Mouse (Mus musculus): ENCODE measurements around the gene Taf13.
A peak's percentile ranks its signal among the peaks of the same experiment; 100 is the strongest.
"Not testable (repeated sequence)": the region's sequence is repeated elsewhere in the genome, so short reads cannot be mapped to it uniquely, and the experiment has no call there.

Taf13 gene

DNA sequence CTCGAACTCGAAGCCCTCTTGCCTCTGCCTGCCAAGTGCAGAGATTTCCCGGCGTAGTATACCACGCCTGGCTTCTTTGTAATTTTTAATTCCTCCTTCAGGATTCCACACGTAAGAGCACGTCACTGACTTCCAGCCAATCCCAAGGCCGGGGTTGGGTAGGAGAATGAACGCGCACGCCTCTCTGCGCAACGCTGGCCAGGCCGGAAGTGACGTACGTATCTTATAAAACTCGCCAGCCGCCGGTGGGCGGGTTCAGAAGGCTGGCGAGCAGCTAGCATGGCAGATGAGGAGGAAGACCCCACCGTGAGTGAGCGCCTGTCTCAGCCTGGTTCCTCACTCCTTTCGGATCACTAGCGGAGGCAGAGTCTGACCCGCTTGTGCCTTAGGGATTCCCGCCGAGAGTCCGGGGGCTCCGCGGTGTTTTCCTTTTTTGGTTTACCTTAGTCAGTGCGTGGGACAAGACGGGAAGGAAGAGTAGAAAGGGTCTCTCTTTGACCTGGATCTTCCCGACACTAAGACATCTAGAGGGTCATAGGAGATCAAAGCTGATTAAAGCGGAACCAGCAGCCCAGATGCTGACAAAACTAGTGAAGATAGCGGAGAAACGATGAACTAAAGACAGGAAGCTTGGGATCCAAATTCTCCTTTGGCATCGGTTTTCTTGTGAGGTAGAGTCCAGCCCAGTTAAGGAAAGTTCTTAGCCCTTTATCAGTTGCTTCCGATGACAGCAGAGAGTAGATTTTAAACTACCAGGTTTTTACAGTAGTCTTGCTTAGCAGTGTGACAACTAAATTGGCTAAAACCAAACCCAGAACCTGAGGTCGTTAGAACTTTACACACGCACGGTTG lies at the start of gene Taf13:
TSS of gene Taf13 (plus strand) at position 256 of the 852 bp plus-strand sequence.
- peak; percentile 92 for DNase-seq (ENCODE audit: low read depth, low spot score)

DNA sequence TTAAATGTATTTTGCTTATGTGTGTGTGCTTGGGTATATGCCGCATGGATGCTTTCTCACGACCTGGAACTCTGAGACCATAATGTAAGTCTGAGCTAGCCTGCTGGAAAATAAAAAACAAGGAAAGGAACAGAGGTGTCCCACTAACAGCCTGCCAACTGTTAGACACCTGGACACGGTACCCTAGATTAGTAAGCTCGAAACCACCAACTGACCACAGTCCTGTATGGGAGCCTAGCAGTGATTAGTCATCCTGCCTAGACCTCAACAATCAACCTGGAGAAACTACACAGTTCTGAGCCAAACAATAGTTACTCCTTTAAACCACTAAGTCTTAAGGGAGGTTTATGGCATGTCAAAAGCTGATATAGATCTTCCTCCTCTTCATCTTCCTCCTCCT lies 48.1 kb upstream of the Taf13 start:
- DNase-seq (ENCODE audit: low read depth, low spot score), result no peak

DNA sequence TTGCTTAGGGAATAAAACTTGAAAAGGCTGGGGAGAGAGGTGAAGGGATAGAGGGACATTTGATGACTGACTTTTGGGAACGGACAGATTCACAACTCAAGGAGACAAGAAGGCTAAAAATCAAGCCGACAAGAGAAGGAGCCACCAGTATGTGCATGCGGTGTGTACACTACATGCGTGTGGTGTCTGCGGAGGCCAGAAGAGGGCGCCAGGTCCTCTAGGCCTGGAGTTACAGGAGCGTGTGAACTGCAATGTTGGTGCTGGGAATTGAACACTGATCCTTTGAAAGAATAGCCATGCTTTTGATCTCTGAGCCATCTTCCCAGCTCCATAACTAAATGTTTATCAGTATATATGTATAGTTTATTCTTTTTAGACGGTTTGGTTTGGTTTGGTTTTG lies 43.0 kb upstream of the Taf13 start:
- no peak for DNase-seq (ENCODE audit: low read depth, low spot score)

DNA sequence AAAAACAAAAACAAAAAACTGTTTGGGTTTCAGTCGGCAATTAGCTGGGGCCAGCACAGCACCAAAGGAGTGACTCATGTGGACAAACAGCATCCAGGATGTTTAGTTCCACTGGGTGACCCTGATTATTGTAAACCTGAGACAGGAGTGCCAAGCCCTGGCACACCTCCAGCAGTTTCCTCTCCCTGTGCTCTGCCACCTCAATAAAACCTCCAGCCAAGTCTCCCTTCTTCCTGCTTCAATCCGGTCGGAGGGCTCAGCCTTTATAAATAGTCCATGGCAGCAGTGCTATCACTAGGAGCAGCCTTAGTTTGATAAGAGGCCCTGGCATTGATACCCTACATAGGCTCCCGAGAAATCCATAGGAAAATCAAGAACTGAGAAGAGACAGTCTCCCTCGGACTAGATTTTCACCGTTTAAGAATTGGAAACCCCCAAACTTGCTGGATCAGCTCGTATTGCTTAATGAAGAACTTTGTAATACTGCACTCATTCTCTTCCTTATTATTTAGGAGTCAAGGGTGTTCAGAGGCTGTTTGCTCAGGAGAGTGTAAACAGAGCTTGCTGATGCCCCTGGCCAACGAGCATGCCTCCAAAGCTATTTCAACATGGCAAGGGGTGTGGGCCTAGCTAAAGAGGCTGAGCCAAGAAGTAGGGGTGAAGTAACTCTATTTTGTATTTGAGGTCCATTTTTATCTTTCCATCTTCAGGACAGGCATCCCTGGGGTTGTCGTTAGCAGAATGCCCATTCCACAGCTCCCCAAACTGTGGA lies 38.2 kb upstream of the Taf13 start:
- DNase-seq (ENCODE audit: low read depth, low spot score), result no peak

DNA sequence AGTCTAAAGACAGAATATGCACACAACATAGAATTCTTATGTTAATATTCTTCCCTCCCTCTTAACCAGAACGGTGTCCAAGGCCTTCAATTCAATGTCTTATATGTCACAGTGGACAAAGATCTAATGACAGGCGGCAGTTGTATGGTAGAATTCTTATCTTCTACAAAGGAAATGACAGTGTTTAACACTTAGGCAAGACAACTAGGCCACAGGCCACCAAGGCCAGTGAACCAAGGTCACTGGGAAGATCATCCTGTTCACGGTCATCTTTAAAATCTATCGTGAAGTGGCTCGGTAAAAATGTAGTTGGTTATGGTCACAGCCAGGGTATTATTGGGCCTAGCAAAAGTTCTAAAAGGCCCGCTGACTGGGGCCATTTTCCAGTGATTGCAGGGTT lies 37.5 kb upstream of the Taf13 start, which contains the start of gene 1700013F07Rik:
TSS of gene 1700013F07Rik (plus strand) at position 200 of the 400 bp plus-strand sequence.
- DNase-seq (ENCODE audit: low read depth, low spot score), result no peak

DNA sequence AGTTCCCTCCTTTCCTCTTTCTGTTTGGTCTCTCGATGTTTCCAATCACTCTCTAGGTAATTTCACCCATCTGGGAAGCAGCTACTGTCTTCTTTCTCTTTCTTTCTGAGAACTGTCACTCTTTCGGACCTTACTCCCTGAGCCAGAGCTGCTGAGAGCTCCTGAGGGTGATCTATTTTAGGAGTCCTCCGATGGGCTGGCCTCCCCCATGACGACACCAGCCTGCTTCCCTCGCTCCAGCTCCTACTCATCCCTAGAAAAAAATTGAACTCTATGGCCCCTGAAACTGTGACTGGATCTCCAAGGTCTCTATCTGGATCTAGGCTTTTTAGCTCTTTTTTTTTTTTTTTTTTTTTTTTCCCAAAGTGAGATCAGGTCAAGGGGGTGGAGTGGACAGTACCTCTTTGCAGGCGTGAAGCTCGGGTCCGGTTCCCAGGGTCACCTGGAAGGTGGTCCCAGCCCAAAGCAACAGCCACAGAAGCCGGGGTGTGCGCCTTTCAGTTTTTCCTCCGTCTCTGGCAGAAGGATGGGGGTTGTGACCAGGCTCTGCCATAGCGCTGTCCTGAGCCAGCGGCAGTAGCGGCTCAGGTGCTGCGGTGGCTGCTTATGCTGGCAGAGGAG lies 35.5 kb upstream of the Taf13 start:
- no peak for DNase-seq (ENCODE audit: low read depth, low spot score)

DNA sequence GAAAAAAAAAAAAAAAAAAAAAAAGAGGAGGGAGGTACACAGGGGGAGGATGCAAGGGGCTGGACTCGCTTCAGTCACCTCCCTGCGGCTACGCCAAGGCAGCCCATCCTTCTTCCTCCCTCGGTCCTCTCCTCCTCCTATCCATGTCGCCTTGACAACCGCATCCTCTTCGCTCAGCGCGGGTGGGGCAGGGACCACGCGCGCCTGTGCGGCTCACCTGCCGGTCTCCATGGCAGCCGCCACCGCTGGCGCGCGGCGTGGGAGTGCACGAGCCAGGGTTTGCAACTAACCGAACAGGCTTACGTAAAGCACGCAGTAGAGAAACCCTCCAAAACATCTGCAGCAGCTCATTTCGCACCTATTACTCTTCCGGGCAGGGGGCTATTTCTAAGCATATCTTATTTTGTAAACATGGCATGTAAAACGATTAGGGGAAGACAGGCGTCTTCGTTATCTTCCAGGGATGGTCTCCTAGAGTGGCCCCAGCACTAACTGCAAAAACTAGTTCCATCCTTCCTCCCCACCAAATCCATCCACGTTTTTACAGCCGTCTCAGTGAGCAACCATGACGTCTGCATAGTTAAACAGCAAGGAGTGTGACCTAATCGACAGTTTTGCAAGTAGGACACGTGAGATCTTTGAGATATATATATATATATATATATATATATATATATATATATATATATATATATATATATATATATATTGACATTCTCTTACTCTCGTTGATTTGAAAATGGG lies 34.8 kb upstream of the Taf13 start, which contains the start of gene 5330417C22Rik:
TSS of gene 5330417C22Rik (minus strand) at position 20 of the 744 bp plus-strand sequence.
- DNase-seq (ENCODE audit: low read depth, low spot score), result peak; percentile 34

DNA sequence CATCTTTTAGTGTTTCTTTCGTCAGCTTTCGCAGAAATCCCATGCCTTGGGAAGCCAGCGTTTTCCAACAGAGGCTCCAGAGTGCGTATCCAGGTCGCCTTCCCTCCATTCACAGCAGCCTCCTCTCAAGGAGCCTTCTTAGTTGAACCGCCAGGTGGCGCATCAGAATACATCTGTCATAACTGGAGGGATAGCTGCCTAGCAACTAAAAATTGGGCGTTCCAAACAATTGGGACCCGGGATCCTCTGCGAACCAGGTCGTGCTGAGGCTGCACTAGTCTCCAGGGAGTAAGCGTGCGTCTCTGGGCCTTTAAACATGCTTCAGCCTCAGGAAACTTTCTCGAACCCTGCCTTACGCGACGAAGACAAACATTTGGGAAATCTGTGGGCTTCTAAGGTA lies 34.2 kb upstream of the Taf13 start:
- peak; percentile 80 for DNase-seq (ENCODE audit: low read depth, low spot score)

DNA sequence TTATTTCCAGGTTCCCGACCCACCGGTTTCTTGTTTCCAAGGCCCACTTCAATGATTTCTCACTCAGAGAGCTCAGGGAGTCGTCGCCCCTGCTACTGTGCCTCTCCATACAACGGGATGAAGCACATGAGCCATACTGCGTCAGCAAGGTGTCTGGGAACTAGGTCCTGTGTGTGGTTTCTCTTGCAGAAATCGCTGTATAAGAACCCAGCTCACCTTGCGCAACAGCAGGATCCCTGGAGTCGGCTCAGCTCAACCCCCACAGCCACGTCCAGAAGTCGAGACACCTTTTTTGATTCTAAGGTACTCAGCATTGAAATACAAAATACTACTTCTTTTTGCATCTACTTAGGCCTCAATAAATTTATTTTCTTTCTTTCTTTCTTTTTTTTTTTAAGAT lies 29.2 kb upstream of the Taf13 start:
- DNase-seq (ENCODE audit: low read depth, low spot score), result no peak

DNA sequence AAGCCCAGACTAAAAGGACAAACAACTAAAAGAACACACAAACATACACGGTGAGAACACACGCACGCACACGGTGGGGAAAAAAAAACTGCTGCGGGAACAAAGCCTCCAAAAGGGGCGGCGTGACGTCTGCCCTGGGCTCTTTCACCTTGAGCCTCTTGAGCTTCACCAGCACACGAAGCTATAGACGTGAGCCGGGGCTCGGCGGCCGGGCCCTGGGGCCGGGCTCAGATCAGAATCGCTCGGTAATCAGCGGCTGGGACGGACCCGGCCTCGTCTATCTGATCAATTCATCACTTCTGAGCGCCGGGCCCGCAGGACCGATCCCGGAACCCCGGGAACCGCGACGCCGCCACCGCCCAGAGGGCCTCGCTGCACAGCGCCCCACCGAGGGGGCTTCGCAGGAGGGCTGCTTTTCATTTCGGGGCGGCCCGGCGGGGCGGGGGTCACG lies 17.4 kb upstream of the Taf13 start:
- no peak for DNase-seq (ENCODE audit: low read depth, low spot score)

DNA sequence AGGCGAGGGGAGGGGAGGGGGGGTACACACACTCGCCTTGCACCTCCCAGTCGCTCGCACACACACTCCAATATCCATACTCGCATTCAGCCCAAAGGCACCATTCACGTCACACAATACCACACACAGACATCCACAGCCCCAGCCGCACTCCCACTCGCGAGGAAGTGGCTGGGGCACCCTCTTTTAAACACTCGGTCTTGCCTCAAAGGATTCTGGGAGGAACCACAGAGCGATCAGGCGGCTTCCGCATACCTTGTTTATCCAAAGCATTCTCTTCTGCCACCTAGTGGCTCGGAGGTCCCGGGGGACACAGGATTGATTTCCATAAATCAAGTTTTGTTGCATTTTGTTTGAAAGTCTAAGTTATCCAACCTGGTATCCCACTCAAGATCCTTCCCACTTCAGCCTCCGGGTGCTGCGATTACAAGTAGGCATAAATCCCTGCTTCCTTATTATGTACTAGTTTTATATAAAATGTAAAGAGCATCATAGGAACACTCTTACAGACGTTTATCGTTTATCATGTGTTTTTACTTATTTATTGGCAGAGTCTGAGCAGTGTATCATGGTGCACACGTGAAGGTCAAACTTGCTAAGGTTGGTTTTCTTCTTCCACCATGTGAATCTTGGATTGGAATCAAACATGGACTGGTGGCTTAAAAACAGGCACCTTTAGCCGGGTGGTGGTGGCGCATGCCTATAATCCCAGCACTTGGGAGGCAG lies 16.7 kb upstream of the Taf13 start:
- peak; percentile 90 for DNase-seq (ENCODE audit: low read depth, low spot score)

DNA sequence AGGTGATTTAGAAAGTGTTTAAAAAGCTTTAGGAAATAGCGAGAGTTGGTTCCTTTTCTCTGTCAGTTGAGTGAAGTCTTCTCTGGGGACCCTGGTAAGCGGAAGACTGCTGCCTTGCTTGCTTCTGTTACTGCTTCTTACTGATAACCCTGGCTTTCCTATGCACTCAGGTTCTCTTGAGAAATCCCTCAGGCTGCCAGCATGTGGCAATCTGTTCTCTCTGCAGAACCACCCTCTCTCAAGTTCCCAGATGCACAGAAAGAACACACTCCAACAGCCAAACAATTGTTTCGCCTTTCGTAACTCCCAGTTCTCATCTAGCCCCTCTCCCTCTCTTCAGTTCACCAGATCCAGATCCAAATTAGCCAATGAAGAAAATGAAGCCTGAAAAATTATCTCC lies 13.6 kb upstream of the Taf13 start:
- no peak for DNase-seq (ENCODE audit: low read depth, low spot score)

DNA sequence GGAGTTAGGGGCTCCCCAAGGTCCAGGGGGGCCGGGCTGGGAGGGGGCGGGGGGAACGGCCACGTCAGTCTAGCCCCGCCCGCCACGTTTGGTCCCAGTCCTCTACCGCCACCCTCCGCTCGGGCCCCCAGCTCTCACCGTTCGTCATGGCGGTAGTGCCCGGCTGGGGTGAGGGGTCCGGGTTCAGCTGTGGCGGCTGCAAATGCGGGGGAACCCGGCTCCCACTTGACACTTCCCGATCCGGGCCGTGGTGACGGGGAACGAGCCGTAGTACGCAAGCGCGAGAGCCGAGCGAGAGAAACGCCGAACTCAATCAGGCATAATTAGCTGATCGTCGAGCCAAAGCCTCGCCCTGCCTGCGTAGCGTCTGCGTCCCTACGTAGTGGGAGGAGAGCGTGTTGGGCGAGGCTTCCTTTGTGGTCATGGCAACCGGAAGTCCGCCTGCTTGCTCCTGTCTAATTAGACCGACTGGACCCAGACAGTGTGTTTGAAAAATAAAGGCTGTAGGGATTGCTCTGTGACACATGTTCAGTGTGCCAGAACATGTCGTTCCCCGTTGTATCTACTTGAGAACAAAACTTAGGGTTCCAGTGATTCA lies 9.3 kb upstream of the Taf13 start, which contains the start of gene Tmem167b:
TSS of gene Tmem167b (minus strand) at position 334 of the 598 bp plus-strand sequence.
- DNase-seq (ENCODE audit: low read depth, low spot score), result peak; percentile 98

DNA sequence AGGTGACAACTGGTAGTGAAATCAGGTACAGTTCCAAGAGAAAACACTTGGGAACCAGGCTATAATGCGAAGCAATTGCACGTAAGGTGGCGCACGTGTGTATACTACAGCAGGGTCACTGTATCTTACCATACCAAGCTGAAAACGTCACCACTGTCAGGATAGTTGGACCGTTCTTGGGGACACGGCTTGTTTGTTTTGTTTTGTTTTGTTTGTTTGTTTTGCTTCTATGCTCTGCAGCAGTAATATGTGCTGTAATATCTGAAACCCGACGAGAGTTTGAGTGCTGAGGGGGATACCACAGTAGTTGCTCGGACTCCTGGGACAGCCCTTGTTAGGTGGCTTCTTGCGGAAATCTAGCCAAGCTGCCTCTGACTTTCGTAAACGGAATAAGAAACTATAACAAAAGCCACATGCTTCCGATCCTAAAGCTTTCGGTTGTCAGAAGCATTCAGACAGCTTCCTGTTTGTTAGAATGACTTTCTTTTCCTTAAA lies 8.7 kb upstream of the Taf13 start:
- no peak for DNase-seq (ENCODE audit: low read depth, low spot score)

DNA sequence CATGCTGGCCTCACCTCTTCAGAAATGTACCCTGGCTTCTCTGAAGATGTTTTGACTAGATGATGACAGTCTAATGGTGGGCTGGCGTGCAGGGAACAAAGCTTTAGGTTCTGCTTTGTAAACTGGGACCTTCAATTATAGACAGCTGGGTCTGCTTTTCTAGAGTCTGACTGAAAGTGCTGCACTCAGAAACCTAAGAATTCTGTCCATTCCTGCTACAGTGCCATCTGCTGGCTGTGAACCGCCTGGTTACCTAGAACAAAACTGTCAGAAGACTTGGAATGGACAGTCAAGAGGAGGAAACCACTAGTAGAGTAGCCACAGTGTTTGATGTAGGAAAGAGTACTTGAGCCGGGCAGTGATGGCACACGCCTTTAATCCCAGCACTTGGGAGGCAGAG lies 8.2 kb upstream of the Taf13 start:
- DNase-seq (ENCODE audit: low read depth, low spot score), result peak; percentile 54

DNA sequence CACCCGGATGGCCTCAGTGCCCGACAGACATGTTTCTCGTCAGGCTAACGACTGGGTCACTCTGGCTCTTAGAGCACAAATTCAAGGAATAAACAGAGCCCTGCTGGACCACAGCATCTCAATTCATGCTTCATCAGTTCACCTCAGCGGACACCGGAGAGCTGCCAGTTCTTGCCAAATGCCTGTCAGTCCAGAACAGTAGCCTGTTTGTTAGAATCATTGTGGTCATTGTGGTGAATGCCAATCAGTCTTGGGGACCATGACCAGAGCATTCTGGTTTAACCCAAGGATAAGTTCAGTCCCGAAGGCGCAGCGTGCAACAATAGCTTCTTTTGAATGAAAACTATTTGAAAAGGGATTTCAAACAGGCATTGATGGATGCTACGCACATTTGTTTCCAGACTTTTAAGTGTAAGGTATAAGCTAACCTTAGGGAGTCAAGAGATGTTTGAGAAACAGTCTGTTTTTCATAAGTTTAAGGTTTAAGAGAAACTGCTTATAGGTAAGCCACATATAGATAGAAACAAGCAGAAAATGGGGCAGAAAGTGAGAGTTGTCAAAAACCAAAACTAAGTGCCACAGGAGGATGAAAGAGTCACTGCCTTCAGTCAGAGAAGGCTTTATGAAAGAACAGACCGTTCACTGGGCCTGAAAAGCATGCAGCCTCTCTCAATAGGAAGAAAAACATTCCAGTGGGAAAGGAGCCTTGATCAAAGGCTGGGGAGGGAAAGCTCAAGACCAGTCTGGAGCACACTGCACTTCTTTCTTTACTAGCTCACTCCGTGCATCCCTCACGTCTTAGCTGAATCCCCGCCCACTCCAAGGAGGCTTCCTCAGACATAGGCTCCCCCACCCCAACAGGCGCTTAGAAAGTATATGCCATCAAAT lies 3.3 kb upstream of the Taf13 start:
- DNase-seq (ENCODE audit: low read depth, low spot score), result no peak

DNA sequence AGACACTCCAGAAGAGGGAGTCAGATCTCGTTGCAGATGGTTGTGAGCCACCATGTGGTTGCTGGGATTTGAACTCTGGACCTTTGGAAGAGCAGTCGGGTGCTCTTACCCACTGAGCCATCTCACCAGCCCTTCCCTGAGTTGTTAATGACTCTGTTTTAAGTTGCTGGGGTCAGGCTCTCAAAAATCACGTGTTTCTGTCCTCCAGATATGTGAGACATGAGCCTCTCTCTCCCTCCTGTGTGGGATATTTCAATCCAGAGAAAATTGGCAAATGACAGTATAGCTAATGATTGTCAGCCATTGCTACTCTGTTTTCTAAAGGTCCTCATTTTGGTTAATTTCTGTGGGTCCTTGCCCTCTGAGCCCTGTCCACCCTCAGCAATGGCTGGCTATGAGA lies 1.9 kb upstream of the Taf13 start:
- DNase-seq (ENCODE audit: low read depth, low spot score), result not testable (repeated sequence)

DNA sequence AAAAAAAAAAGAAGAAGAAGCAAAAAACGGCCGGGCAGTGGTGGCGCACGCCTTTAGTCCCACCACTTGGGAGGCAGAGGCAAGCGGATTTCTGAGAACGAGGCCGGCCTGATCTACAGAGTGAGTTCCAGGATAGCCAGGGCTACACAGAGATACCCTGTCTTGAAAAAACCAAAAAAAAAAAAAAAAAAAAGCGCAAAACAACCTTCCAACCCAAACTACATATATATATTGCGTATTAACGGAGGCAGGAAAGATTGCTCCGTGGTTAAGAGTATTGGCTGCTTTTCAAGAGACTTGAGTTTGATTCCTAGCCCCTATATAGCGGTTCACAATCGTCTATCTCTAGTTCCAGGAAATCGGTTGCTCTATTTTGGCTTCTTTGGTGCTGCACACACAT lies 685 bp upstream of the Taf13 start:
- DNase-seq (ENCODE audit: low read depth, low spot score), result no peak
